7 mouse cellular contexts compared by ENCODE assay signal in the genomic region with DNA sequence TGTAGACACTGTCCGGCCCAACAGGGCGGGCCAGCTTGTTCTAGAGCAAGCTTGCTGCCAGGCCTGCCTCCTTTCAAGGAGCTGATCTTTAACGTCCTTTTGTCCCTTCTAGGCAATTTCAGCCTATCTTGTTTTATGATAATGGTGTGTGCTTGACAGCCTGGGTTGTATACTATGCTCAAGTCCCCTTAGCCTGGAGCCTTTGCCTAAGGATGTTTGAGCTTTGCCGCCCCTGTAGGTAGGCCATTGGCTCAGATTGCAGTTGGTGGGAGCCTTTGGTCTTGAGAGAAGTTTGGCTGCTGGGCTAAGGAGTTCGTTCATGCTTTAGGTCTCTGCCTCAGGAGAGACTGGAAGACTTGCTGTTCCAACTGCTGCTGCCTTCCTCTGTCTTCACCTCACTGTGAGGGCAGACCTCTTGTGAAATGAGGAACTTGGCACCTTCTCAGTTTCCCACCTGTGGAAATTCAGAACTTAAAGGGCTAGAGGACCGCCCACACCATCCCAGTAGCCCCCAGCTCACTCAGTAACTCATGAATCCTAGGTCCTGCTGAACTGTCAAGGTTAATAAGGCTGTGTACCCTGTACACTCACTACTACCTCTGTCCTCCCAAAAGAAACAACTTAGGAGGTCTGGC. TPM values are rescaled to one million over a fixed set of nuclear protein-coding genes. Genes with fewer than 3 reads are reported as not detected.
A peak's percentile ranks its signal among the peaks of the same experiment; 100 is the strongest.
DNase-seq lines count a peak whose midpoint lies in the region; ATAC-seq and TF ChIP-seq lines count a peak whose summit lies in the region.

No protein-coding gene starts in this region.

- no peaks in the 10 kb centered on the region for H3K9me3 ChIP-seq in heart, embryonic 16.5 days (replicated peaks; ENCODE audit: control insufficient read depth, low read length)
- H3K9me3 ChIP-seq in lung, embryonic 15.5 days, result no peaks in the 10 kb centered on the region

- no peak for ATAC-seq in heart, embryonic 16.5 days (replicated peaks; ENCODE audit: extremely low read depth, insufficient read depth, low FRiP score)
- no peak for ATAC-seq in lung, embryonic 15.5 days (ENCODE audit: borderline replicate concordance, extremely low read depth, low FRiP score, low TSS enrichment)

- H3K27me3 ChIP-seq in spleen, adult 2 months (ENCODE audit: control insufficient read depth, insufficient read depth, low read length), result no peaks in the 10 kb centered on the region
- no peaks in the 10 kb centered on the region for H3K27me3 ChIP-seq in heart, embryonic 16.5 days (ENCODE audit: control insufficient read depth, insufficient read depth, low read length)
- H3K27me3 ChIP-seq in lung, embryonic 15.5 days, result no peaks in the 10 kb centered on the region

- H3K9ac ChIP-seq in heart, embryonic 16.5 days (ENCODE audit: low read length), result peak overlapping the region; percentile 81
- peak overlapping the region; percentile 77 for H3K9ac ChIP-seq in lung, embryonic 15.5 days

- no peak for DNase-seq in spleen, adult 2 months (ENCODE audit: low read depth in 1 of 2, low spot score in 2 of 2)
- no peak for DNase-seq in spleen, postnatal 14 days (ENCODE audit: low spot score in 2 of 2)
- no peak for DNase-seq in adrenal gland, postnatal 14 days
- DNase-seq in layer of hippocampus, adult 9-11 months, result no peak
- no peak for DNase-seq in kidney, adult 8-10 months

- peaks cover 11% of the 10 kb centered on the region for H3K36me3 ChIP-seq in spleen, adult 2 months (ENCODE audit: control insufficient read depth, insufficient read depth, low read length)
- peaks cover 20% of the 10 kb centered on the region for H3K36me3 ChIP-seq in heart, embryonic 16.5 days (ENCODE audit: control insufficient read depth, insufficient read depth)
- H3K36me3 ChIP-seq in lung, embryonic 15.5 days, result peaks cover 37% of the 10 kb centered on the region

- TF ChIP-seq CTCF in spleen, adult 2 months (IDR thresholded peaks at IDR 0.05; ENCODE audit: extremely low read depth, insufficient read depth, insufficient read length, insufficient replicate concordance), result no peak

- TF ChIP-seq POLR2A in spleen, adult 2 months (IDR thresholded peaks at IDR 0.05; ENCODE audit: low read depth, low read length), result no peak

- peak overlapping the region; percentile 99 for H3K27ac ChIP-seq in spleen, adult 2 months (ENCODE audit: insufficient read depth, low read length)
- peak overlapping the region; percentile 86 for H3K27ac ChIP-seq in heart, embryonic 16.5 days (ENCODE audit: low read length)
- H3K27ac ChIP-seq in lung, embryonic 15.5 days, result peak overlapping the region; percentile 88

- peaks cover 34% of the 10 kb centered on the region; the same call in 1 of the 2 replicates for H3K4me1 ChIP-seq in spleen, adult 2 months (ENCODE audit: control insufficient read depth, insufficient read depth, insufficient read length)
- H3K4me1 ChIP-seq in heart, embryonic 16.5 days (ENCODE audit: control insufficient read depth, insufficient read depth, low read length), result peaks cover 44% of the 10 kb centered on the region
- peaks cover 45% of the 10 kb centered on the region for H3K4me1 ChIP-seq in lung, embryonic 15.5 days

- H3K4me3 ChIP-seq in spleen, adult 2 months (ENCODE audit: extremely low read depth, insufficient read depth, insufficient read length), result peak overlapping the region; percentile 75; the same call in 1 of the 2 replicates
- H3K4me3 ChIP-seq in heart, embryonic 16.5 days (ENCODE audit: low read length), result peak overlapping the region; percentile 78
- H3K4me3 ChIP-seq in lung, embryonic 15.5 days, result peak overlapping the region; percentile 92

- peak overlapping the region; percentile 98 for H3K4me2 ChIP-seq in heart, embryonic 16.5 days (ENCODE audit: low read depth, low read length)
- peak overlapping the region; percentile 97 for H3K4me2 ChIP-seq in lung, embryonic 15.5 days

- 50% methylated on average over 6 of the region's 6 CpGs for WGBS in spleen, adult 2 months
- WGBS in heart, embryonic 16.5 days, result 23% methylated on average over 6 of the region's 6 CpGs
- WGBS in lung, embryonic 15.5 days, result 19% methylated on average over 6 of the region's 6 CpGs

RNA-seq across cellular contexts. Expression of a gene that starts 2.0 kb away (rescaled TPM):
- 285 and 377 TPM in 2 replicates for polyA plus RNA-seq in spleen, adult 2 months (2012; rRNA removed)
- 63.7 and 73.2 TPM in 2 replicates for polyA plus RNA-seq in heart, embryonic 16.5 days (2015; fragmentation: Nextera tagmentation; extraction: Ambion mirVana)
- polyA plus RNA-seq in lung, embryonic 15.5 days (2015; fragmentation: Nextera tagmentation; extraction: Ambion mirVana), result 66.7 and 76.1 TPM in 2 replicates
- total RNA-seq in adrenal gland, postnatal 14 days (2021), result 116 and 118 TPM in 2 replicates

RNA-seq across cellular contexts. Expression of a gene that starts 27.7 kb away (rescaled TPM):
- polyA plus RNA-seq in spleen, adult 2 months (2012; rRNA removed), result 7.7 and 8.9 TPM in 2 replicates
- polyA plus RNA-seq in heart, embryonic 16.5 days (2015; fragmentation: Nextera tagmentation; extraction: Ambion mirVana), result 0.64 and 0.67 TPM in 2 replicates
- polyA plus RNA-seq in lung, embryonic 15.5 days (2015; fragmentation: Nextera tagmentation; extraction: Ambion mirVana), result 0.77 and 0.92 TPM in 2 replicates
- 9.9 and 11.5 TPM in 2 replicates for total RNA-seq in adrenal gland, postnatal 14 days (2021)

RNA-seq across cellular contexts. Expression of a gene that starts 37.1 kb away (rescaled TPM):
- 47.4 and 57.5 TPM in 2 replicates for polyA plus RNA-seq in spleen, adult 2 months (2012; rRNA removed)
- polyA plus RNA-seq in heart, embryonic 16.5 days (2015; fragmentation: Nextera tagmentation; extraction: Ambion mirVana), result 8.0 and 8.9 TPM in 2 replicates
- 8.9 and 9.3 TPM in 2 replicates for polyA plus RNA-seq in lung, embryonic 15.5 days (2015; fragmentation: Nextera tagmentation; extraction: Ambion mirVana)
- 27.5 and 30.6 TPM in 2 replicates for total RNA-seq in adrenal gland, postnatal 14 days (2021)

RNA-seq across cellular contexts. Expression of a gene that starts 42.9 kb away (rescaled TPM):
- 36.9 and 56.1 TPM in 2 replicates for polyA plus RNA-seq in spleen, adult 2 months (2012; rRNA removed)
- 22.6 and 23.4 TPM in 2 replicates for polyA plus RNA-seq in heart, embryonic 16.5 days (2015; fragmentation: Nextera tagmentation; extraction: Ambion mirVana)
- polyA plus RNA-seq in lung, embryonic 15.5 days (2015; fragmentation: Nextera tagmentation; extraction: Ambion mirVana), result 17.1 and 19.2 TPM in 2 replicates
- 64.8 and 67.0 TPM in 2 replicates for total RNA-seq in adrenal gland, postnatal 14 days (2021)

RNA-seq across cellular contexts. Expression of a gene that starts 52.4 kb away (rescaled TPM):
- 0.42 and 0.57 TPM in 2 replicates for polyA plus RNA-seq in spleen, adult 2 months (2012; rRNA removed)
- 0.25 TPM in 1 of 2 replicates, not detected in the other for polyA plus RNA-seq in heart, embryonic 16.5 days (2015; fragmentation: Nextera tagmentation; extraction: Ambion mirVana)
- 0.48 TPM in 1 of 2 replicates, not detected in the other for polyA plus RNA-seq in lung, embryonic 15.5 days (2015; fragmentation: Nextera tagmentation; extraction: Ambion mirVana)
- 19.6 and 20.2 TPM in 2 replicates for total RNA-seq in adrenal gland, postnatal 14 days (2021)
